Mouse (Mus musculus) ES-E14 (cell line): ENCODE results near the gene Trim17. TPM values are rescaled to one million over a fixed set of nuclear protein-coding genes. Genes with fewer than 3 reads are reported as not detected.

Experiments used
- DNase-seq: peaks from one replicate; pipeline ENCODE4 v3.0.0-alpha.2; 2013; ENCODE audit warnings: low read depth, low spot score
- H3K27ac ChIP-seq: 2 replicates; pipeline ENCODE4 v1.5.1; 2012; ENCODE audit warnings: low read depth, mild to moderate bottlenecking, low read length, moderate library complexity, mixed read lengths; ENCODE audit not compliant: poor library complexity, insufficient read depth, severe bottlenecking
- H3K36me3 ChIP-seq: 2 replicates; pipeline ENCODE4 v1.6.1; 2012; ENCODE audit warnings: mild to moderate bottlenecking, low read length, moderate library complexity, mixed read lengths; ENCODE audit not compliant: control insufficient read depth, poor library complexity, insufficient read depth, severe bottlenecking
- H3K4me1 ChIP-seq, 2 experiments: fragments of 150-350 bp in 1 of 2; sonication (generic) in 1 of 2; 2 replicates each; pipeline ENCODE4 v1.6.1; 2012; ENCODE audit warnings: low read length in 2 of 2, mild to moderate bottlenecking in 1 of 2, mixed read lengths in 1 of 2; ENCODE audit not compliant: control insufficient read depth in 2 of 2, insufficient read depth in 2 of 2, poor library complexity in 1 of 2
- H3K4me3 ChIP-seq, 2 experiments: fragments of 150-350 bp in 1 of 2; sonication (generic) in 1 of 2; 2 replicates each; pipeline ENCODE4 v1.5.1; 2012; ENCODE audit warnings: low read length in 2 of 2, low read depth in 1 of 2, mild to moderate bottlenecking in 1 of 2, mixed read lengths in 1 of 2; ENCODE audit not compliant: insufficient read depth in 1 of 2, poor library complexity in 1 of 2, severe bottlenecking in 1 of 2
- H3K9ac ChIP-seq: 2 replicates; pipeline ENCODE4 v1.6.1; 2012; ENCODE audit warnings: low read depth, mild to moderate bottlenecking, low read length, mixed read lengths; ENCODE audit not compliant: poor library complexity, insufficient read depth, severe bottlenecking
- H3K9me3 ChIP-seq: fragments of 150-350 bp; sonication (generic); 2 replicates; pipeline ENCODE4 v1.6.1; 2012; ENCODE audit warnings: low read depth, mild to moderate bottlenecking, low read length; ENCODE audit not compliant: control insufficient read depth, insufficient read depth
- CHD2 ChIP-seq: IDR thresholded peaks from 2 replicates; pipeline ENCODE4 v1.6.1; 2014; ENCODE audit warnings: mild to moderate bottlenecking, low read depth, low read length, inconsistent platforms
- HCFC1 ChIP-seq: IDR thresholded peaks from 2 replicates; pipeline ENCODE4 v1.6.1; 2012; ENCODE audit warnings: low read length, inconsistent platforms, borderline replicate concordance; ENCODE audit not compliant: insufficient read depth
- MAFK ChIP-seq: IDR thresholded peaks from 2 replicates; pipeline ENCODE4 v1.6.1; 2014; ENCODE audit warnings: mild to moderate bottlenecking, low read depth, low read length, inconsistent platforms; ENCODE audit not compliant: insufficient read depth
- ZC3H11A ChIP-seq: IDR thresholded peaks from 2 replicates; pipeline ENCODE4 v1.6.1; 2012; ENCODE audit warnings: low read depth, mild to moderate bottlenecking, inconsistent platforms, low read length, borderline replicate concordance
- ZNF384 ChIP-seq: IDR thresholded peaks from 2 replicates; pipeline ENCODE4 v1.6.1; 2012; ENCODE audit warnings: low read depth, low read length, inconsistent platforms
- in situ Hi-C, 2 experiments: fragments of 600-800 bp; cut with MboI; formaldehyde crosslinking; loops; one replicate each; pipeline ENCODE4 v1.15.1; 2025; ENCODE audit warnings: low sequenced_read_pairs in 2 of 2, inconsistent platforms in 1 of 2; ENCODE audit not compliant: unreplicated experiment in 2 of 2
- total RNA-seq: library from RNA; depleted of rRNA; stranded (reverse); fragments of 300-350 nt; gene quantifications from 2 replicates; pipeline ENCODE4 v1.2.3, GENCODE M21; 2012

The Trim17 gene
- total RNA-seq, 1 experiment, result 0.40 TPM

GRCm38 (mm10) chr11:58944136-58944535, 10.3 kb upstream of the Trim17 start:
- Histone ChIP-seq H3K4me3 (no peak overlapping the region), H3K27ac (no peak overlapping the region), H3K36me3 (no peaks in the 10 kb centered on the region), H3K9ac (no peak overlapping the region), H3K4me1 (no peaks in the 10 kb centered on the region), H3K9me3 (no peaks in the 10 kb centered on the region)
- no peak for DNase-seq
- in situ Hi-C loops, result no loop called here
- TF ChIP-seq CHD2 (no peak), HCFC1 (no peak), MAFK (no peak), ZNF384 (no peak), ZC3H11A (no peak)

- H3K36me3 ChIP-seq, result no peaks in the 10 kb centered on the region
- H3K9me3 ChIP-seq, result no peaks in the 10 kb centered on the region
- no peaks in the 10 kb centered on the region for H3K4me1 ChIP-seq
- no peak overlapping the region for H3K27ac ChIP-seq
- no peak for TF ChIP-seq CHD2
- no peak for TF ChIP-seq MAFK
- in situ Hi-C loops, result no loop called here
- H3K4me3 ChIP-seq, result no peak overlapping the region
- no peak for DNase-seq
- H3K9ac ChIP-seq, result no peak overlapping the region
These were observed 7.2 kb upstream of the Trim17 start for GRCm38 (mm10) chr11:58947306-58947705.

- DNase-seq, result no peak
- in situ Hi-C loops, result no loop called here
These were observed 6.5 kb upstream of the Trim17 start for GRCm38 (mm10) chr11:58947798-58948528.

GRCm38 (mm10) chr11:58948542-58949479, 5.7 kb upstream of the Trim17 start, which contains the start of gene Hist3h2ba:
Gene Hist3h2ba (plus strand): TSS chr11:58948920.
- Histone ChIP-seq H3K4me3 (peak within 1 kb of the TSS; percentile 57), H3K36me3 (no peaks in the 10 kb centered on the region), H3K27ac (no peak within 1 kb of the TSS), H3K4me1 (no peaks in the 10 kb centered on the region), H3K9me3 (no peaks in the 10 kb centered on the region), H3K9ac (peak within 1 kb of the TSS; percentile 41; the same call in 1 of the 2 replicates)
- in situ Hi-C loops, result no loop called here
- no peak for DNase-seq
- TF ChIP-seq CHD2, result peak; percentile 76
- TF ChIP-seq ZC3H11A, result no peak
- no peak for TF ChIP-seq HCFC1
- no peak for TF ChIP-seq ZNF384

More at GRCm38 (mm10) chr11:58947798-58948528, 6.5 kb upstream of the Trim17 start:
- no peak overlapping the region for H3K9ac ChIP-seq
- no peak overlapping the region for H3K27ac ChIP-seq
- H3K9me3 ChIP-seq, result no peaks in the 10 kb centered on the region
- H3K4me1 ChIP-seq, result no peaks in the 10 kb centered on the region
- H3K4me3 ChIP-seq, result peak overlapping the region; percentile 35 to 57; a peak in 3 of 4 replicates
- H3K36me3 ChIP-seq, result no peaks in the 10 kb centered on the region
- no peak for TF ChIP-seq CHD2
- no peak for TF ChIP-seq MAFK
- TF ChIP-seq HCFC1, result no peak
